21 mouse cellular contexts compared by ENCODE assay signal in the genomic region with DNA sequence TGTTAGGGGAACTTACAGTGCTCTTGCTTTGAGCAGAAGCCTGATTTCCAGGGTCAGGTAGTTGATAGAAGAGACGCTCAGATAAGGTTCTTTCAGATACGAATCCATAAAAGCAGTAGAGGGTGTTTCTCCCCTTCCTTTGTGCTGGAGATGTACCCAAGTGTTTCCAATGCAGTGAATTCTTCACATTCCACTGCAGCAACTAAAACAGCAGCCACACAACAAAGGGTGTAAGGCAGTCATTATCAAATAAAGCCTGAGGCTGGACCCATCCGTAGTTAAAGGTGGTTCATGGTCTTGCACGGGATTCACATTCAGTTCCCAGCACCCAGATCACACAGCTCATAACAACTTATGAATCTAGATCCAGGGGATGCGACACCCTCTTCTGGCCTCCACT.
"Had no signal": no experiment of that assay in that cellular context is flagged by ENCODE, and none has a peak within 500 bp of the region (broad histone marks: within the 10 kb centered on the region; RNA-seq: fewer than 3 reads in every experiment).

No protein-coding gene starts in this region.

- H3K27ac ChIP-seq: midbrain, embryonic 10.5 days; midbrain, embryonic 12.5 days; neural tube, embryonic 13.5 days; neural tube, embryonic 15.5 days; stomach, embryonic 15.5 days; stomach, postnatal 0 days had no signal

- H3K9ac ChIP-seq: lung, embryonic 14.5 days; midbrain, embryonic 12.5 days; neural tube, embryonic 13.5 days; neural tube, embryonic 15.5 days; stomach, embryonic 15.5 days had no signal

- H3K4me3 ChIP-seq: midbrain, embryonic 10.5 days; midbrain, embryonic 12.5 days; myocyte; neural tube, embryonic 13.5 days; neural tube, embryonic 15.5 days; stomach, embryonic 15.5 days had no signal

- H3K4me2 ChIP-seq: lung, embryonic 14.5 days; midbrain, embryonic 12.5 days; neural tube, embryonic 13.5 days; neural tube, embryonic 15.5 days; stomach, embryonic 15.5 days had no signal

- ATAC-seq: midbrain, embryonic 16.5 days had no signal

- H3K36me3 ChIP-seq: midbrain, embryonic 10.5 days; midbrain, embryonic 12.5 days; neural tube, embryonic 13.5 days; neural tube, embryonic 15.5 days; stomach, embryonic 15.5 days had no signal

- H3K9me3 ChIP-seq: midbrain, embryonic 10.5 days; midbrain, embryonic 12.5 days; neural tube, embryonic 13.5 days; neural tube, embryonic 15.5 days; stomach, embryonic 15.5 days had no signal

- DNase-seq: lung, adult 18-20 months; lung, embryonic 14.5 days; lung, postnatal 10 days; lung, postnatal 4 days; midbrain, embryonic 14.5 days; retina, postnatal 1 day; right cerebral cortex, adult 18-20 months; right cerebral cortex, postnatal 25 days; right cerebral cortex, postnatal 4 days; spleen, adult 18-20 months; thymus, adult 2 months; thymus, postnatal 25 days; thymus, postnatal 4 days had no signal

- H3K27me3 ChIP-seq: midbrain, embryonic 12.5 days; neural tube, embryonic 13.5 days; neural tube, embryonic 15.5 days; stomach, embryonic 15.5 days had no signal

- H3K4me1 ChIP-seq: neural tube, embryonic 13.5 days; stomach, embryonic 15.5 days had no signal
